Mouse (Mus musculus): Measurements from ENCODE around the gene Atf6b.

Atf6b gene

DNA sequence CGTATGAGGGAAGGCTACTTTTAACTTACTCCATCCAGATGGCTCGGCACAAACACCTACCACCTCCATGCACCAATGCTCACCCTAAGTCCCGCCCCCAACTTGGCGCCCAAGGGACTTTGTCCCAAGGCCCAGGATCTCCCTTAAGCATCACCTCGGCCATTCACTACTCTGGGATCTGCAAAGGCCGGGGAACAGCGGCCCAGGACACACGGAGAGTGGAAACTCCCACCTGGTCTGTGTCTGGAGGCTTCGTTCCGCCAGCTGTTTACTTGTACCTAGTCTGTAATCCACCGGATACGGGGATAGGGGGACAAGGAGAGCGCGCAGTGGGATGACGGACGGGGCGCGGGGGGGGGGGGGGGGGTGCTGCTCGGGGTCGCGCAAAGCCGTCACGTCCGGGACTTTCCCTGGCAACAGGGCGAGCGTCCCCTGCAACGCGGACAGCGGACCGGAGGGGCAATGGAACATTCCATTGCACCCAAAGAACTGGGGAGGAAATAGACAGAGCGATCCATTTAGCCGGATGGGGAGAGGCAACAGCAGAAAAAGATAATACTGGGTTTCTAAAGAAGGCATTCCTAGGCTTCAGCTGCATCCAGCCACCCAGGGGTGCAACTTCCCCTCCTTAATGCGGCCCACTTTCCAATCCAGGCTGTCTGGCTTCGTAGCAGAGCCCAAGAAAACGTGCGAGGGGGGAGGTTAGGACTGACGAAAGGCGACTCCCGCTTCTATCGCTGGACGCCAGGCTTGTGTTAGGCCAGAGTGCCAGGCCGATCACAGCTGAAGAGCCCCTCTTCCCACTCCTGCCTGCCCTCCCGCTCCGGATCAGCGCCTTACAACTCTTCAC is 19.6 kb upstream of the Atf6b start:
- peak; percentile 86 for DNase-seq

DNA sequence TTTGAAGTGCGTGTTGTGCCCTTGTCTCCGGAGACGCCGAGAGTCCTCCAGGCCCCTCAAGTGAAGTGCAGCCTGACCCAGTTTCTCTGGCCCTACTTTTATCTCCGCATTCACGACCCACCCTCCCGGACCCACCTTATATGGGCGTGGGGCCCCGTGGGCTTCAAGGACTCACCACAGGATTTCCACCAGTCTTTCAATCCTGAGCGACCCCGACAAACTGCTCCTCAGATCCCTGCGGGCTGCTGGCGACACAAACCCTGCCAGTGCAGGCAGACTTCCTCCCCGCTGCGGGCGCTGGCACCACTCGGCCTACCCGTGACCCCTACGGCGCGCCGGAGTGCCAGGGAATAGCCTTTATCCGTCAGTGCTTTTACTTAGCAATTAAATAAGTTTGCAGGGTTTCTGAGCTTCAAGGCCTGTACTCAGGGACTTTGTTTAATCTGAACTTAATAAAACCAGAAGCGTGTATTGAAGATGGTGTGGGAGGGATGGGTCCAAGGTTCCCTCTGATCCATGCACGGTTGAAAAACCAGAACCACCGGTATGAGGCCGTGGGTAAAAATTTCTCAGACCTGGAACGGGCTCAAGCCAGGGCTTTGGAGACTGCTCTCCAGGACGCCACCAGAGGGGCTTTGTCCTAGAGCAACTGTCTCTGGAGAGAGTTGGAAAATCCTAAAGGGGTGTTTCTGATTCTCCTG is 18.9 kb upstream of the Atf6b start, which contains the start of gene Ppt2:
Gene Ppt2 (minus strand): TSS at position 568 of the 701 bp plus-strand sequence.
- peak; percentile 76 for DNase-seq

DNA sequence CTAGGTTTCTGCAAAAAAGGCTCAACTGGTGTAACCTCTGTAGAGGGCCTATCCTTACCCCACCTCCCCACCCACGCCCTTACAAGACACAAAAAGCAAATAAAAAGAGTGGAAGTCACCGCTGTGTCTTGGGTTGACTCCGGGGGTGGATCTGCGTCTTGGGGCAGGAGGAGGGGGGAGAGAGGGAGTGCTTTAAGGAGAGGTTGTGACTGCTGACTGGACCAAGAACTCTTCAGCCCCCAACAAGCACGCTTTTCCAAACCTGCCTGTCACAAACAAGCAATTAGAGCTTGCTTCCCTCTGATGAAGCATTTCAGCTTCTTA is 18.3 kb upstream of the Atf6b start:
- DNase-seq = peak; percentile 58

DNA sequence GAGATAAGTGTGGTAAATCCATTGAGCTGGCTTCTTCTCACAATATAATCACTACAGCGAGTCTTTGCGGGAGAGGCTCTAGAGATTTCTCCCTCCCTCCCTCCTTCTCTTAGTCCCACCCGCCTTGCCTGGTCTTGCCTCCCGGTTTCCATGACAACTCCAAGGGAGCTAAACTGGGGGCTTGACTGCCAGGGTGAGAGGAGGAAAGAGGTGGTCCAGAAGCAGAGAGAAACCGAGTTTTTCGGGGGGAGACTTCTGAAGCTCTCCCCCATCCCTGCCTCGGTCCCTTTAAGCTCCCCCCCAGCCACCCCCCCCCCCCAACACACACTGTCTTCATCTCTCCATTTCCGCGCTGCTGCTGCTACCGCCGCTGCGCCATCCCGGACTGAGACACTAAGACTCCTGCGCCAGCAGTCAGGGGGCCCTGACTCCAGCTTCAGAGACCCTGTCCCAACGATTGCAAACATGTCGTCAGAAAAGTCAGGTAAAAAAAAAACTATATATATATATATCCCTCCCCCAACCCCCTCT is 17.7 kb upstream of the Atf6b start, which contains the start of gene Prrt1:
Gene Prrt1 (plus strand): TSS at position 313 of the 531 bp plus-strand sequence.
- DNase-seq = peak; percentile 72

DNA sequence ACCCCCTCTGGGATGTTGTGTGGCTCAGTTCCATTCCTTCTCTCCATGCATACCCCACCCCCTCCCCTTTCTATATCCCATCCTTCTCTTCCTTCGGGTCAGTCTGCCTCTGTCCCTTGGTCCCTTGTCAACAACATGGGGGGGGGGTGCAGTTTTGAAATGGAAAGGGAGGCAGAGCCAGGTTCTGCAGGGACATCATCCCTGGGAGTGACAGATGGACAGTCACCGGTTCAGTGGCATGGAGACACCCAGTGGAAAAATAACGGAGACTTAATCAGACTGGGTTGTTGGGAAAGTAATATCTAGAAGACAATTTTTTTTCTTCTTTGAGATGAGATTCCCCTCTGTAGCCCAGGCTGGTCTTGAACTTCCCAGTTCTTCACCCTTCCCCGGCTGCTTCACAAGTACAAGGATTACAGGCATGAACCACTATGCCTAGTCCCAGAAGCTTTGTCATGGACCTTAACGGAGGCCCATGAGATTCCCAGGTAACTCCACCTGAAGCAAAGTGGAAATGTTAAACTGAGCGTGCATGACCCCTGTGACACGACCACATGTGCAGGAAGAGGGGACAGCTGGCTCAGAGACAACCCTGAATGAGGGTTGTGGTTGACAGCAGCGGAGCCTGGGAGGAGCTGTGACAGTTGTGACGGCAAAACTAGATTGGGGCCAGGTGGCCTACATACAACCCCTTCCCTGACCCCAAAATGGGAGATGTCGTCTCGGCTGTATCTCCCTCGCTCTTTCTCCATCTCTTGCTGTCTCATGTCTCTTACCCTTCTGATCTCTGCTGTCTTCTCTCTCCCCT is 16.9 kb upstream of the Atf6b start:
- DNase-seq = peak; percentile 87

DNA sequence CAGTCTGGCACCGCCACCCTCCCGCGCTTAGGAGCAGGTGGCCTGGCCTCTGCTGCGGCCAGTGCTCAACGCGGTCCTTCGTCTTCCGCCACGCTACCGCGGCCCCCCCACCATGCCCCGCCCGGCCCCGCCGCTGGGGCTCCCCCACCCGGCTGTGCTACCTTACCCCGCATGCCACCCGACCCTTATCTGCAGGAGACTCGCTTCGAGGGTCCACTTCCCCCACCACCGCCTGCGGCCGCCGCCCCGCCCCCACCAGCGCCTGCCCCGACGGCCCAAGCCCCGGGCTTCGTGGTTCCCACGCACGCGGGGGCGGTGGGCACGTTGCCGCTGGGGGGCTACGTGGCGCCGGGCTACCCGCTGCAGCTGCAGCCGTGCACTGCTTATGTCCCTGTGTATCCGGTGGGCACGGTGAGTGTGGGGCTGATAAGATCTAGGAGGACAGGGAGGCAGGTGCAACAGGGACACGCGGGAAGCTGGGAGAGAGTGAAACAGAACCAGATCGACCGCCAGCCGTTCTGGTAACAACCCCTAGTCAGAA is 16.1 kb upstream of the Atf6b start:
- DNase-seq = peak; percentile 81

DNA sequence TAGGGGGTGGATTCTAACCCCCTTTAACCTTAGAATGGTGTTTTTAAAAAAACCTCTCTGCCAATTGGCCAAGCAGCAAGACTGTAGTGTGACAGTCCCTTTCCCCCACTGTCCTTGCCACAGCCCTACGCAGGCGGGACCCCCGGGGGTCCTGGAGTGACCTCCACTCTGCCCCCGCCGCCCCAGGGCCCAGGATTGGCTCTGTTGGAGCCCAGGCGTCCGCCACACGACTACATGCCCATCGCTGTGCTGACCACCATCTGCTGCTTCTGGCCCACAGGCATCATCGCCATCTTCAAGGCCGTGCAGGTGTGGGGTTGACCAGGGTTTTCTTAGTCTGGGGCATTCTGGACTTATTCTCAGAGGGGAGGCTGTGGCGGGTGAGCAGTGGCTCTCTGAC is 15.3 kb upstream of the Atf6b start:
- DNase-seq = peak; percentile 47

DNA sequence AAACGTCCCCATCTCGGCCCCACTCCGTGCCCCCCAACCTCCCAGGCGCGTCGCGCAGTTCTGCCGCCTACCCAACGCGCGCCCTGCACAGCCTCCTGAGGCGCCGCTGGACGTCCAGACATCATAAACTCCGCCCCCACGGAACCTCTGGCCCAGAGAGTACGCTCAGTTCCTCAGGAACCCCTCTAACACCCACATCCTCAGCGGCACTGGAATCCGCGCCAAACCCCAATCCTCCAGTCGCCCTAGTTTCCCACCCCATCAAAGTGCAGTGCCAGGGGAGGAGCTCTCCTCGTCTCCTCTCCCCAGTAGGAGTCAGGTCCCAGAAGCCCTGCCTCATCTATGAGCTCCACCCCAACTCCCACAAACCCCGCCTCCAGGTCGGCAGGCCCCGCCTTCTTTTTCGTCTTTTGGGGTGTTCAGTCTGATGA is 14.7 kb upstream of the Atf6b start:
- DNase-seq = peak; percentile 91

DNA sequence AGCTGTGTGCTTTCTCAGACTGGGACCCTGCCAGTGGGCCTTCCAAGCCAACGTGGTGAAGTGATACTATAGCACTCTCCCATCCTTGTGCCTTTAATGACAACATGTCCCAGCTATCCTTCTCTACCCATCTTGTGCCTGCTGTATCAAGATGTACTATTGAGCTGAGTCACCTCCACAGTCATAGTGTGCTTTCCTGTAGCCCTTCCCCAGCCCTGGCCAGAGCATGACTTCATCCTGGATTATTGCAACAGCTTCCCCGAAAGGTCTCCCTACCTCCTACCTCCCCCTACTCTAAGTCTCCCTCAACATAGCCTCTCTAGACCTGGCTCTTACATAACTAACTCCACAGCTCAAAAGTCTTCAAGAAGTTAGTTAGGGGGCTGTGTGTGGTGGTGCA is 11.3 kb upstream of the Atf6b start:
- no peak for DNase-seq

DNA sequence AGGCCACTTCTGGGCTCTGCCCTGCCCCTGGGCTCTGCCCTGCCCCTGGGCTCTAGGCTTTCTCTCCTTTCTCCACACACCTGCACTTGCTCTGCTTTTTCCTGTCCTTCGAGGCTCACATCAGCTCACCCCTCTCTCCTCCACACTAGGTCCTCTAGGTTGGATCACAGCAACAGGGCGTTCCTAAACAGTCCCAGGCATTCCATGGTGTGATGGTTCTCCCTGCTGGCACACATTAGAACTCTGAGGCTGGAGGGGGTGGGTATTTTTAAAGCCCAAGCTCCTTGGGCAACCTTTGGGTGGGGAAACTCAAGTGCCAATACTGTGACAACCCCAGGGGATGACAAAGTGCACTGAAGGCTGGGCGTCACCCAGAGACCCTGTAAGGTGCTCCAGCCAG is 9.5 kb upstream of the Atf6b start:
- no peak for DNase-seq

DNA sequence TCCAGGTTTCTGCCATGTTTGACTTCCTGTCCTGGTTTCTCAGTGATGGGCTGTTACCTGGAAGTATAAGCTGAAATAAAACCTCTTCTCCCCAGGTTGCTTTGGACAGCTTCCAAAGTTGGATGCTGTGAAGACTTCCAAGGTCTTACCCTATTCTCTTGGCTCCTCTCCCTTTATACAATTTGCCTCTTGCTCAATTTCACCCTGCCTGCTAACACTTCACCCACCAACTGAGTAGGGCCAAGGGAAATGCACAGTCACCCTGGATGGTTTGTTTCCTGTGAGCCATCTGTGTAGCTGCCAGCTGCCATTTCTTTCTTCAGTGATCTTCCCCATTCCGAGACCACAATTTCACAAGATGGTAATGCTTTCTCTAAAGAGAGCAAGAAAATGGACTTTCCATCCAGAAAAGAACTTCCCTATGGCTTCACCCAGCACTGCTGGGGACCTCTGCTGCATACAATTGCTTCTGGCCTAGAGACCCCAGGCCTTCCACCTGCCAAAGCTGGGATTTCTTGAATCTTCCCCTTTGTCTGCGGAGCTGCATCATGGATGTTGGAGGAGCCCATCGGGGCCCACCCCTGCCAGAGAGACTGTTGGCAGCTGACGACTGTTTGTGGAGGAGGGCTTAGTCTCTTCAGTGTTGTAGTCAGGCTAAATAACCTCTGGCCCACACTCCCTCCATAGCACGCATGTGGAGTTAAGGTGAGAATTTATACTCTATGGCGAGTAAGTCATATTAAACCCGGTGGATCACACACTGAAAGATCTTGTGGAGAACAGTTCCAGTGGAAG is 7.3 kb upstream of the Atf6b start:
- DNase-seq = no peak

DNA sequence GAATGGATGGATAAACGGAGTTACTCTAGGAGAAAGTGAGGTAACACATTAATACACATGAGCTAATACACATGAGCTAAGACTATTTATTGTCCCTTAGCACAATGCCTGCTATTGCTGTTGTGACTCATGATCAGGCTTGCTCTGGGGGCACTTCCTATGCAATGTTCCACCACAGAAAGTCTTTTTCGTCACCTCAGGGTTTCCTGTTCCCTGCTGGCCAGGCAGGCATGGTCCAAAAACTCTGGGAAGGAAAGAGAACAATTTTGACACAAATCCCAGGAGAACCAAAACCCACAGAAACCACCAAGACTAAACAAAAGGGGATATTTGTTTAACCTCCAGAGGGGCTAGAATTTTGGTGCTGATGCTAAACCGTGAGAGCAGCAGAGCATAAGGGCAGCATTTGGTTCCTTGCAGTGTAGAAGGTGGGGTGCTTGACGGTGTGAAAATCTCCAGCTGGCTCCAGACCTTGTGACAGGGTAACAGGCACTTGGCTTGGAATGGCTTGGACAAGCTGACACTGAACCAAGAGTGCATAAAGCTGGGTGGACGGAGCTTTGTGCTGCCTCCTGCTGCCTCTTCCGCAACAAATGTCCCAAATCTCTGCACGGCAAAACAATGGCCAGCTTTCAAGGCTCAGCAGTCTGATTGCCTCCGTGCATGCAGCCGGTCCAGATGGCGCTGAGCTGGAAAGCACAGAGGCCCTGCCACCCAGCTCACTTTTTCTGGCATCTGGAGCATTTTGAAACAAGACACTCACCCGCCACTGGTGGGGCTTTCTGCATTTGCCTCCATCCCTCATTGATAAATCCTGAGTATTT is 6.0 kb upstream of the Atf6b start:
- DNase-seq = no peak

DNA sequence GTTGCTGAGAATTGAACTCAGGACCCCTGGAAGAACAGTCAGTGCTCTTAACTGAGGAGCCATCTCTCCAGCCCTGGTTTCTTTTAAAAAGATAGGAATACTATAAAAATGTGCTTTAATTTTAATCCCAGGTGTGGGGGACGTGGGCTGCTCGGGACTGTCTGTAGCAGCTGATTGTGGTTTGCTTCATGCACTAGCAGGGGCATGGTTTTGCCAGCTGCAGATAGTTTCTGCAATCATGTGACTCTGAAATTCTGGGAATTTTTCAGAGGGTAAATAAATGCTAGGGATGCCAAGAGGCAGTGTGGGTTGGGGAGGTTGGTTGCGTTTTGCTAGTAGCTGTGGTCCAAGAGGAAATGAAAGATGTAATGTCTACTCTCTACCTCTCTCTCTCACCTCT is 5.0 kb upstream of the Atf6b start:
- no peak for DNase-seq

DNA sequence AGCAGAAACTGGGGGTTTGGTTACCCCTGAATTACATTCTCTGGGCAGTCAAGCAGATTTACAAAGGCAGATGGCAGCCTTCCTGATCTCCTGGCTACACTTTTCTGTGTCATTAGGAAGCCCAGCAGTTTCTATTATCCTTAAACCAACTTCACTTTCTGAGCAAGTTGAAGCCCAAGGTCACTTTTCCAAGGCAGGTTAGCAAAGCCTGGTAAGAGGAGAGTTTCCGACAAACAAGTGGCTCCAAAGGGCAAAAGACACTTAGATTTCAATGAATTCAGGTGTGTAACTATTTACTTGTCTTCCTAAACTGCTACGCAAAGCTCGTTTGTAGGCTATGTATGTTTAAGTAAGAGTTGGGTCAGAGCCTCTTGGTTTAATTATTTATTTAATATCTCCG is 3.6 kb upstream of the Atf6b start:
- DNase-seq = no peak

DNA sequence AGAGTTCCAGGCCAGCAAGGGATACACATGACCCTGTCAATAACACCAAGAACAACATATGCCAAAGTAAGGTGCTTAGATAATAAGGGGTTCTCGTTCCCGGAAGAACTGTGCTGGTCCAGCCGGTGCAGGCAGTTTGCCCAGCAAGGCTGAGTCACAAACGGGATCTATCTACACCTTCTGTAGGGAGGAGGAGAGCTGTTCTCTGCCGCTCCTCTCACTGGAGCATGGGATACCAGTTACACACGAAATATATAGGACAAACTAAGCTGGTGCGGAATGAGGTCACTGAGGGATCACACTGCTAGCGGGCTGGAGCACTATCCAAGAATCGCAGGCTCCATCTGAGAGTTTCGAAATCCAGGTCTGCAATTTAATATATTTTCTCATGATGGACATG is 3.0 kb upstream of the Atf6b start:
- no peak for DNase-seq

DNA sequence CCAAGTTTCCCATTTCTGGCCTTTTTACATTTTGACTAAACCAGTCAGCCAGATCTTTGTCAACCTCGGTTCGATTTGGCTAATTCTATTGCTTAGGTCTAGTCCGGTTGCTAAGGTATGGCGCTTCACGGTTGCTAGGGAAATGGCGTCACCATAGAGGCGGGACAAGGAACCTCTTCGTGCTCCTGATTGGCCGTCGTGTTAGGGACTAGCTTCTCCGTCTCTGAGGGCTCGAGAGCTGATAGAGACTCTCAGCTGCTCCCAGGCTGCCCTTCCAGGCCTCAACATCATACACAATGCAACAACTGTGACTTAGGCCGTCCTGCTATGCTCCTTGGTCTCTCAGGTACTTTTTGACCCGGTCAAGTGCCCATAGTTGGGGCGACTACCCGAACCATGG is 2.3 kb upstream of the Atf6b start, which contains the start of gene Fkbpl:
Gene Fkbpl (plus strand): TSS at position 157 of the 400 bp plus-strand sequence.
- peak; percentile 96 for DNase-seq

DNA sequence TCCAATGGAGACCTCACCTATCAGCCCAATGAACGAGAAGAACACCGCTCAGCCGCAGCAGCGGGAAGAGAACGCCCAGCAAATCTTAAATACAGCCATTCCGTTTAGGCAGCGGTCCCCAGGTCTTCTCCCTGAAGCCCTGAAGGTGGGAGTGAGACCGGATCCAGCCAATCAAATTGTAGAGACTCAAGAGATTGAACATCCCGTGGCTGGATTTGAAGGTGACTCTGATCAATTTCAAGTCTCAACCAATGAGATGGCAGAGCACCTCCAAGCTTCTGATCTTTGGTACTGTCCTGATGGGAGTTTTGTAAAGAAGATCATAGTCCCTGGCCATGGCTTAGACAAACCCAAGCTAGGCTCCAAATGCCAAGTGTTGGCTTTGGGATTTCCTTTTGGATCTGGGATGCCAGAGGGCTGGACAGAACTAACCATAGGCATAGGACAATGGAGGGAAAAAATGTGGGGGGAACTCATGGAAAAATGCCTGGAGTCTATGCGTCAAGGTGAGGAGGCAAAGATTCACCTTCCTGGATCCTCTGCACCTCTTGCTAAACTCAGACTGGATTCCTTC is 1.6 kb upstream of the Atf6b start:
- no peak for DNase-seq

DNA sequence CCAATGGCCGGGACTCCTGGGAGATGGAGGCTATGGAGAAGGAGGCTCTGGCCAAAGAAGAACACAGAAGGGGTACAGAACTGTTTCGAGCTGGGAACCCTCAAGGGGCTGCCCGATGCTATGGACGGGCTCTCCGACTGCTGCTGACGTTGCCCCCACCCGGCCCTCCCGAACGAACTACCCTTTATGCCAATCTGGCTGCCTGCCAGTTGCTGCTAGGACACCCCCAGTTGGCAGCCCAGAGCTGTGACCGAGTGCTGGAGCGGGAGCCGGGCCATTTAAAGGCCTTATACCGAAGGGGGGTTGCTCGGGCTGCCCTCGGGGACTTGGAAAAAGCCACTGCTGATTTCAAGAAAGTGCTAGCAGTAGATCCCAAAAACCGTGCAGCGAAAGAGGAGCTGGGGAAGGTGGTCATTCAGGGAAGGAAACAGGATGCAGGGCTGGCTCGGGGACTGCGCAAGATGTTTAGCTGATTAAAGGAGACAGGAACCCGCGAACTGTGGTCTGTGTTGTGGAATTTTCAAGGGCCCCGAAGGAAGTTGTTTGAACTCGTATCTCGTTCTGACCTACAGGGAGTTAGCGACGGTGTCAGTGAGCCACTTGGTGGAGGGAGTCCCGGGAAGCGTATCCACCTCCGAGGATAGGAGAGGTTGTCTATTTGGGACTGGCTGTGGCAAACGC is 975 bp upstream of the Atf6b start:
- peak; percentile 24 for DNase-seq

DNA sequence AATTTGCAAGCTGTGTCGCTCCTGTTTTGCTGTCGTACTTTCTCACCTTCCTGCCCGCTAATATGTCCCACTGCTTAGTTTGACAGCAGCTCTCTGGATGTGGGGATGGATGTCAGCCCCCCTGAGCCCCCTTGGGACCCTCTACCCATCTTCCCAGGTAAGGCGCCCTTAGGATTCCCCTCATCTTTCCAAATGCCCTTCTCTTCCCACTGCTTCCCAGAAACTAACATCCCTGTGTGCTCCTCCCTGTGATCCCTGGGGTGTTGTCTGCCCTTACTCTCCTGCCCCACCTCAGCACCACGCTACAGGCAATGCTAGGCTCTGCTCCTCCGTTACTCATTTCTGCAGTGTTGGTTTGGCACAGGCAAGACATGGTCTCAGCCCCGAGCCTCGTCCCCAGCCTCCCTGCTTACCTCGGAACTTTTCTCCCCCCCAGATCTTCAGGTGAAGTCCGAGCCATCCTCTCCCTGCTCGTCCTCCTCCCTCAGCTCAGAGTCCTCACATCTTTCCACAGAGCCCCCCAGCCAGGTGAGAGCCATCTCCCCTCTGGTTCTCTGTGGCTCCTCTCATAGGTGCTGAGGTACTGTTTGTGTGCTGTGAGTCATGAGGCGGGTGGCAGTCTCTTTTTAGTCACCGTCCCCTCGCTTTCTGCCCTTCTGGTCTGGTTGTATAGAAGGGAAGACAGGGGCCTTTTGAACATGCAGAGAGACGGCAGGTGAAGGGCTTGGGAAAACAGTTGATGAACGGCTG is 1.4 kb downstream of the Atf6b start:
- no peak for DNase-seq

Data from thymus, postnatal 14 days (tissue).